Mouse (Mus musculus) megakaryocyte progenitor cell, adult 5-6 weeks (primary cell): Measurements from ENCODE around the gene H2al1m. TPM values are rescaled to one million over a fixed set of nuclear protein-coding genes. Genes with fewer than 3 reads are reported as not detected.
"Not testable (repeated sequence)": the region's sequence is repeated elsewhere in the genome, so short reads cannot be mapped to it uniquely, and the experiment has no call there.

Source experiments
- ATAC-seq: replicated peaks from 2 replicates; pipeline ENCODE4 v1.8.0; 2016; ENCODE audit warnings: mild to moderate bottlenecking, moderate TSS enrichment, inconsistent platforms; ENCODE audit not compliant: poor library complexity
- total RNA-seq, 2 experiments: library from RNA; stranded (forward) in 1 of 2; stranded (reverse) in 1 of 2; fragments of 157-497, 149-512 nt in 1 of 2; fragments of 200-1000 nt in 1 of 2; gene quantifications; 2 replicates each; pipeline versions ENCODE4 v1.2.3 to v1.2.4; 2015 to 2017

The H2al1m gene
- total RNA-seq, 2 experiments from 2014 or later, result 2.3 TPM; not detected in 1

DNA sequence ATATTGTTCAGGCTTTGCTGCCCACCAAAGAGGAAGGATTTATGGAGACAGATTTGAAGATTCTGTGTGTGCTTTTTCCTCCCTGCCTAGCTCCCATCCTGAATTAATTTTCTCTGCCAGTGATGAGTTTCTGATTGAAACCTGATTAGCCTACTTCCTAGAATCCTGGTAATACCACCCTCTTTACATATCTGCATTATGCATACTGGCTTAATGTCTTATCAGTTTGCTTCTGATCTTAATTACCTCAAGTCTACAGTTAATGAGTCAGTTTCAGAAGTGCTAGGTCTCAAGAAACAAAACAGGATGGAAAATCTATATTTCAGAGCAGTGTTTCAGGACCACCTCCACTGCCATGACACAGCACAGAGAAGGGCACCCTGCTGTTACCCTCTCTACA lies 32.9 kb downstream of the H2al1m start:
- ATAC-seq, result 0 out of 2 replicates have a peak, but pooled peaks have one; percentile 39

DNA sequence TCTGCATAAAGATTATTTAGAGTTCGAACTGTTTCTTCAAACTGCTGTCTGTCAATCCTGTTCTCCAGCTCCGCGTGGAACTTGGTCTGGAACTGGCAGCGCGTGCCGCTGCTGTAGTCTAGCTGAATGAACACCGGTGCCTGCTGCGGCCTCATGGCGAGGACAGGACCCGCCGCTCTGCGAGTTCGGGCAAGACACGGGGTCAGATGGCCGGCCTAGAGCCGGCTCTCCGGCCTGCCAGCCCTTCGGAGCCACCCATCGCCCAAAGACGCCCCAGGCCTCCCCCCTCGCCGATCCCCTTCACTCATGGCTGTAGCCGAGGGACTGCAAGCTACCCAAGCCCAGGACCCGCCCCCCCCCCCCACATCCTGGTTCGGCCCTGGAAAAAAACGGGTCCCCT lies 44.4 kb downstream of the H2al1m start:
- ATAC-seq, result not testable (repeated sequence)

DNA sequence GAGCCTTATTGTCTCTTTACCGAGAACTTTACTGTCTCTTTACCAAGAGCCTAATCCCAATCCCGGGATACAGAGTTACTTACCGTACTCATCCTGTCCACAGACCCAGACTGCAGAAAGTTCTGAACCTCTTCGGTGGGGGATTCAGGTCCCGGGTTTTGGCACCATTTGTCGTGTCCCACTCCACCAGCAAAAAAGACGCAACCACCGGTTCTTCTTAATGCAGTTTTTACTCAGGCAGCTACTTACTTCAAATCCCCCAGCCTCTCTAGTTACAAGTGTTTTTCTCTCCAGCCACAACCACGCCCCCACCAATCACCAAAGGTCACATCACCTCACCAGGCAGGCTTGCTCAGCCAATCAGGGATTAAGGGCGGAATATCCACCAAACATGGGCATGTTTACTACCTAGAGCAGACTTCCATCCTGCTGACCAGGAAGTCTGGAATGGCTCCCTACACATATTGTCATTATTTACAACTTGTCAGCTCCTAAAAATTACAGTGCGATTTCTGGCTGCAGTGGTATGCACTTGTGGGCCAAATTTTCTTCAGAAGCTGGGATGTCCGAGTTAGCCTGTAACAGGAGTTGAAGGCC lies 48.9 kb downstream of the H2al1m start:
- not testable (repeated sequence) for ATAC-seq

DNA sequence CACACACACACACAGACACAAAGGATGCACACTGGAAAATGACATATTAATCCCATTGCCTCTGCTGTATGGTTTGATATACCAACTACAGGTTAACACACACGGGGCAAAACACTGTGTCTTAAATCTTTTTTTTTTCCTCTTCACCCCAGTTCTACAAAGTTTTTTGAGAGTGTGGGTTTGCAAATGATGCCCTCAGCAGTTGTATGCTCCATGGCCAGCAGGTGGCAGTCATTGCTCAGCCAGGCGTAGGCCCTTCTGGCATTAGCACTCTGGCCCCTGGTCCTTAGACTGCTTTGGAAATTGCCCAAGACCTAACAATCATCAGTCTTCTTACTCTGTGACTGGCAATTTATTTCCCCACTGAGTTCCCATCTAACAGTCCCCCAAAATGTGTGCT lies 49.5 kb downstream of the H2al1m start:
- peak; percentile 92 for ATAC-seq

Other genes with a start within 250 kb of the H2al1m start
- gene Fthl17f, start 220.7 kb upstream of the H2al1m start, total RNA-seq (2015), result not detected in 2 replicates
- gene Fthl17f, start 220.7 kb upstream of the H2al1m start, total RNA-seq (2017), result not detected in 2 replicates
- gene 4930402K13Rik, start 179.2 kb upstream of the H2al1m start, total RNA-seq (2015), result not detected in 2 replicates
- not detected in 2 replicates for gene 4930402K13Rik, start 179.2 kb upstream of the H2al1m start, total RNA-seq (2017)
- not detected in 2 replicates for gene Lancl3, start 83.9 kb upstream of the H2al1m start, total RNA-seq (2015)
- 0.04 and 0.10 TPM in 2 replicates for gene Lancl3, start 83.9 kb upstream of the H2al1m start, total RNA-seq (2017)
- gene Gm14862, start 26.9 kb upstream of the H2al1m start, total RNA-seq (2015), result not detected in 2 replicates
- not detected in 2 replicates for gene Gm14862, start 26.9 kb upstream of the H2al1m start, total RNA-seq (2017)
- 27.6 and 33.8 TPM in 2 replicates for gene Xk, start 11.0 kb upstream of the H2al1m start, total RNA-seq (2015)
- 8.8 and 10.5 TPM in 2 replicates for gene Xk, start 11.0 kb upstream of the H2al1m start, total RNA-seq (2017)
- gene H2al1k, start 66.9 kb downstream of the H2al1m start, total RNA-seq (2015), result not detected in 2 replicates
- gene H2al1k, start 66.9 kb downstream of the H2al1m start, total RNA-seq (2017), result not detected in 2 replicates
- 67.7 and 88.1 TPM in 2 replicates for gene Cybb, start 204.0 kb downstream of the H2al1m start, total RNA-seq (2015)
- 66.5 and 89.6 TPM in 2 replicates for gene Cybb, start 204.0 kb downstream of the H2al1m start, total RNA-seq (2017)